Mouse (Mus musculus) thymus, adult 2 months (tissue): ENCODE measurements at regions not wholly inside any gene's neighbourhood (a gene's known extent, or its start where the extent isn't known, plus 50 kb on each side); places are given as distances from the start of the nearest gene placed in this dataset.

Experiments used
- DNase-seq: peaks from one replicate; pipeline ENCODE4 v3.0.0; 2021
- H3K27ac ChIP-seq: fragments of 200-500 bp; 2 replicates; pipeline ENCODE4 v1.5.1; 2012; ENCODE audit warnings: low read length, control low read depth; ENCODE audit not compliant: control insufficient read depth, insufficient read depth
- H3K27me3 ChIP-seq: fragments of 200-500 bp; 2 replicates; pipeline ENCODE4 v1.6.1; 2012; ENCODE audit warnings: mild to moderate bottlenecking, low read length, moderate library complexity, mixed read lengths; ENCODE audit not compliant: control insufficient read depth, insufficient read depth
- H3K36me3 ChIP-seq: fragments of 200-500 bp; 2 replicates; pipeline ENCODE4 v1.6.1; 2012; ENCODE audit warnings: mild to moderate bottlenecking, low read length, moderate library complexity; ENCODE audit not compliant: control insufficient read depth, insufficient read depth
- H3K4me1 ChIP-seq: fragments of 200-500 bp; replicated peaks from 2 replicates; pipeline ENCODE4 v1.6.1; 2012; ENCODE audit warnings: low read length; ENCODE audit not compliant: control insufficient read depth, insufficient read depth
- H3K4me3 ChIP-seq: fragments of 200-500 bp; 2 replicates; pipeline ENCODE4 v1.5.1; 2012; ENCODE audit warnings: mild to moderate bottlenecking, low read length, control low read depth, moderate library complexity; ENCODE audit not compliant: control insufficient read depth, insufficient read depth
- CTCF ChIP-seq: fragments of 200-500 bp; IDR thresholded peaks from 2 replicates; pipeline ENCODE4 v1.5.1; 2012; ENCODE audit warnings: mild to moderate bottlenecking, control low read depth, low read length, moderate library complexity, borderline replicate concordance; ENCODE audit not compliant: control insufficient read depth, poor library complexity, insufficient read depth; ENCODE audit errors: extremely low read depth
- POLR2A ChIP-seq: fragments of 200-500 bp; IDR thresholded peaks from 2 replicates; pipeline ENCODE4 v1.6.1; 2012; ENCODE audit warnings: mild to moderate bottlenecking, low read length, control low read depth, moderate library complexity; ENCODE audit not compliant: control insufficient read depth, poor library complexity, insufficient read depth; ENCODE audit errors: extremely low read depth
- WGBS: fragments of 180-500 bp; shearing (Covaris S2); methylation state at CpG from one replicate; pipeline ENCODE4 v1.1.7; 2018; 5-methylcytosine and 5-hydroxymethylcytosine counted together

- 78% methylated on average over 10 of the region's 10 CpGs for WGBS
- Histone ChIP-seq H3K27me3 (no peaks in the 10 kb centered on the region), H3K4me1 (no peaks in the 10 kb centered on the region), H3K36me3 (no peaks in the 10 kb centered on the region), H3K27ac (no peak overlapping the region), H3K4me3 (no peak overlapping the region)
- TF ChIP-seq POLR2A, result no peak
- TF ChIP-seq CTCF, result no peak
- DNase-seq, result no peak
Measured at GRCm38 (mm10) chr13:60450721-60451506, 150.8 kb upstream of the Dapk1 start.

GRCm38 (mm10) chr13:60453821-60454483 lies 147.8 kb upstream of the Dapk1 start:
- no peaks in the 10 kb centered on the region for H3K4me1 ChIP-seq
- H3K27me3 ChIP-seq, result no peaks in the 10 kb centered on the region
- no peak for DNase-seq
- whole genome bisulfite sequencing, result 88% methylated on average over 9 of the region's 9 CpGs
- TF ChIP-seq POLR2A, result no peak
- TF ChIP-seq CTCF, result no peak
- H3K36me3 ChIP-seq, result no peaks in the 10 kb centered on the region
- no peak overlapping the region for H3K4me3 ChIP-seq
- H3K27ac ChIP-seq, result no peak overlapping the region

GRCm38 (mm10) chr13:60455033-60455619 lies 146.6 kb upstream of the Dapk1 start:
- H3K4me1 ChIP-seq, result no peaks in the 10 kb centered on the region
- H3K4me3 ChIP-seq, result no peak overlapping the region
- no peaks in the 10 kb centered on the region for H3K36me3 ChIP-seq
- TF ChIP-seq CTCF (no peak), POLR2A (no peak)
- H3K27me3 ChIP-seq, result no peaks in the 10 kb centered on the region
- DNase-seq, result no peak
- WGBS, result 42% methylated on average over 15 of the region's 15 CpGs
- no peak overlapping the region for H3K27ac ChIP-seq

- 88% methylated on average over 10 of the region's 10 CpGs for WGBS
- H3K4me1 ChIP-seq, result no peaks in the 10 kb centered on the region
- no peaks in the 10 kb centered on the region for H3K27me3 ChIP-seq
- no peak overlapping the region for H3K4me3 ChIP-seq
- H3K36me3 ChIP-seq, result no peaks in the 10 kb centered on the region
- no peak overlapping the region for H3K27ac ChIP-seq
- no peak for DNase-seq
- TF ChIP-seq CTCF (no peak), POLR2A (no peak)
Measured at GRCm38 (mm10) chr13:60455863-60456551, 145.7 kb upstream of the Dapk1 start.

- TF ChIP-seq CTCF (no peak), POLR2A (no peak)
- Histone ChIP-seq H3K4me1 (no peaks in the 10 kb centered on the region), H3K27me3 (no peaks in the 10 kb centered on the region), H3K36me3 (no peaks in the 10 kb centered on the region), H3K4me3 (no peak overlapping the region), H3K27ac (no peak overlapping the region)
- no peak for DNase-seq
- 95% methylated on average over 10 of the region's 10 CpGs for WGBS
Measured at GRCm38 (mm10) chr13:60457277-60457676, 144.5 kb upstream of the Dapk1 start.

- Histone ChIP-seq H3K36me3 (no peaks in the 10 kb centered on the region), H3K27ac (no peak overlapping the region), H3K27me3 (no peaks in the 10 kb centered on the region), H3K4me1 (no peaks in the 10 kb centered on the region), H3K4me3 (no peak overlapping the region)
- 95% methylated on average over 5 of the region's 5 CpGs for WGBS
- TF ChIP-seq CTCF (no peak), POLR2A (no peak)
- no peak for DNase-seq
Measured at GRCm38 (mm10) chr13:60459002-60459401, 142.7 kb upstream of the Dapk1 start.
